Mouse (Mus musculus) gastrocnemius, postnatal 4 days (tissue): ENCODE results near the gene Rfx1. TPM values are rescaled to one million over a fixed set of nuclear protein-coding genes. Genes with fewer than 3 reads are reported as not detected.

ENCODE experiments used
- DNase-seq, 2 experiments: peaks; one replicate each; pipeline ENCODE4 v3.0.0; 2021 to 2022; ENCODE audit warnings: low spot score in 2 of 2, mixed read lengths in 2 of 2
- total RNA-seq, 2 experiments: library from RNA; stranded (reverse); gene quantifications; 2 replicates each; pipeline ENCODE4 v1.2.3; 2021

Gene Rfx1
- total RNA-seq, 2 experiments from 2014 or later, result 10.1 to 11.7 TPM

DNA sequence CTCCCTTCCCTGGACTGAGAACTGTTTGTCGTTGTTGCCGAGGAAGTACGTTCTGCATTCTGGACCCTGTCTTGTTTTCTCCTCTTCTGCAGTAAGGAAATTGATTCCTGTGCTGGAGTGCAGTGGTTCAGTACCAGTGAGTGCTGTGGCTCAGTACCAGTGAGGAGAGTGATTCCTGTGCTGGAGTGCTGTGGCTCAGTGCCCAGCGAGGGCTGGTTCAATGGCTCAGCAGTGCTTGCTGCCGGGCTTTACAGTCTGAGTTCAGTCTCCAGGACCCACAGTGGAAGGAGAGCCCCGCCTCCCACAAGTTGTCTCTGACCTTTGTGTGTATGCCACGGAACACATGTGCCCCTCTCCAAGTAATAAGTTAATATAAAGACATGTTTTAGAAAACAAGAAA is 20.5 kb downstream of the Rfx1 start:
- no peak for DNase-seq

DNA sequence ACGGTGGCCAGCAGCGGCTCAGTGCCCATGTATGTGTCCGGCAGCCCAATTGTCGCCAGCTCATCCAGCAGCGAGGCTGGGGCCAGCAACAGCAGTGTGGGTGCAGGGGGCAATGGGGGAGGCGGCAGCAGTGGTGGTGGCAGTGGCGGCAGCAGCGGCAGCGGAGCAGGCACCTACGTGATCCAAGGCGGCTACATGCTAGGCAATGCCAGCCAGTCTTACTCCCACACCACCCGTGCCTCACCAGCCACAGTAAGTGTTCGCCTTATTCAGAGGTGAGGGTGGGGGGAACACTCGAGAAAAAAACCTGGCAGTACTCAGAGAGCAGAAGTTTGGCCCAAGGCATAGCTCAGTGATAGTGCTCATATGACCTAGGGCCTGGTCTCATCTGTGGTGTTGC is 21.2 kb downstream of the Rfx1 start:
- DNase-seq, result no peak

DNA sequence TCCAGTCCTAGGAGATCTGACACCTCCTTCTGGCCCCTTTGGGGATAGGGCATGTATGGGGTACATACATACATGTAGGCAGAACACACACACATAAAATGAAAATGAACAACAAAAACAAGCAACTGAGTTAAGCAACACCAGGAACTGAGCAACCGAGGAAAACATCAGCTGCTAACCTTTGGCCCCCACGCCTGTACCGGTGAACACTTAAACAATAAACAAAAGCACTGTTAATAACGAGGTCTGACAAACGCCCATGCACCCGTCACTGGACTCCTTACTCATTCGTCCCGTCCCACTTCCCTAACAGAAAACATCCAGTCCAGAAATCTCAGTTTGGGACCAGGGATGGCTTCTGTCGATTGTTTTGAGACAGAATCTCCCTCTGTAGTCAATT is 22.6 kb downstream of the Rfx1 start:
- DNase-seq, result no peak

DNA sequence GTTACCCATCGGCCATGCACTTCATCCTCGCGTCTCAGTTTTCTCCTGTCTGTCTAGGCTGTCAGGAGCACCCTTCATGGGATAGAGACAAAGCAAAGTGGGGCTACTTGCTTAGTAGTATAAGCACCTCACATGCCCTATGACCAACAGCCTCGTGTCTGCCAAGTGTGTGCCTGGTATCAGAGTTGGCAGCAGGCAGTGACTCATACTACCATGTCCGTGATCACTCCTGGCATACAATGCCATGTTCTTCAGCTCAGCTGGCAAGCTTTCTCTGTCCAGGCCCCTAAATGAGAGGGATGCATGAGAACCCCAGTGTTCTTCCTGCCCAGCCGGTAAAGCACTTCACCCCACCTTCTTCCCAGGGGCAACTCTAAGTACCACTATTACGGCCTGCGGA is 24.0 kb downstream of the Rfx1 start:
- DNase-seq, result no peak

DNA sequence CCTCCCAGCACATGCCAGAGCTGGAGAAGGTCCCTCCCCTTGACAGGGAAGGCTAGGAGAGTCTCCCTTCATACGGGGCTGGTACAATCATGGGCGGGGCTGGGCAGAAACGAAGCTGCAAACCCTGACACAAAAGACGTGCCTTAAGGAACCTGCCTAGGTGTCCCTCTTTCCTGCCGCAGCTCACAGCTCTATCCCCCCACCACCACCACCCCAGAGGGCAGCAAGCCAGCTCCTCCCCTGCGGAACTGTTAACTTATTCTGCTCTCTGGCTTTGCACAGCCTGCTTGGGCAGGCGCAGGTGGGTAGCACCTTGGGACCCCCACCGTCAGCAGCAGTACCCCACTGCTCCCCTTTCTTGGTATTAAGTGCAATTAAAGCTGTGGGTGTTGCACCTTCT is 29.4 kb downstream of the Rfx1 start:
- no peak for DNase-seq

DNA sequence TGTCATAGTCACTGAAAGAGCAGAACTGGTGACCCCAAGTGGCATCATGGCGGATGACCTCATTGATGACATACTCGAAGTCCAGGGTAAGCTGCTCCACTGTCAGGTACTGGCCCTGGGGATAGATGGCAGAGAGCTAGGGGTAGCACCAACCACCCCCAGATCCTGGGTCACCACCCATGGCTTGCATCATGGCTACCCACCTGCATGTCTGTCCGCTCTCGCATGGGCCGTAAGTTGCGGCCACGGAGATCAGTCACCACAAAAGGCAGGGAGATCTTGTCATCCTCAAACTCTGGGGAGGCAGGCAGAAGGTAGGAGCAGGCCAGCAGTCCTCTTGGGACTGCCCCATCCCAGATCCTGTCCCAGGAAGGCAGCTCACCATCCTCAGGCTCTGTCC is 31.7 kb downstream of the Rfx1 start:
- no peak for DNase-seq

DNA sequence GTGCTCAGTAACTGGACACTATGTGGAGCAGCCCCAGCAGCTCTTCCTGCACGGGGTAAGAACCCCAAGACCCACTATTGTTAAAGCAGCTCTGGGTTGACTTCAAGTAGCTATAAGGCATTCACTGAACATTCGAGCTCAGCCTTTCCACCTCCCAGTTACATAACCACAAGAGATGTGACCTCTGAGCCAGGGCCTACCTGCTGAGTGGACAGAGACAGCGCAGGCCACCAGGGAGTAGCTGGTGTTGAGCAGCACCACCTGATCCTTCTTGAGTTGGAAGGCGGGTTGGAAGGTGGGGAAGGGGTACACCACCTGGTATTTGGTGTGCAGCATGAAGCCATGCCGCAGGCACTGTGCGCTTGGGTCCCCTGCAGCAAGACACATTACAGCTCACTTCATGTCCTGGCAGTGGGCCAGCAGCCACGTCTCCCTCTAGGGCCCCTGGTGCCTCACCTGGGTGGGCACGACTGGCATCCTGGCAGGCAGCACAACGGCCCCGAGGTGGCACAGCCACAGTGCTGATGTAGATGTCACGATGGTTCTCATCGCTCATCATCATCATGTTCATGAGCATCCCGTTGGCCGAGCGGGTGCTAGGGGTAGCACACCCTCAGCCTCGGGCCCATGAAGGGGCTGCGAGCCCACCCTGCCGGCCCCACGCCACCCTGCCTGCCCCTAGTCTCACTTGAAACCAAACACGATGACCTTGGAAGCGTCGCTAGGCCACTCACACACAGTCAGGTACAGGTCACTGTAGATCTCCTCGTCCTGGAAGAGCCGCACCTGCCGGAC is 35.0 kb downstream of the Rfx1 start:
- no peak for DNase-seq

DNA sequence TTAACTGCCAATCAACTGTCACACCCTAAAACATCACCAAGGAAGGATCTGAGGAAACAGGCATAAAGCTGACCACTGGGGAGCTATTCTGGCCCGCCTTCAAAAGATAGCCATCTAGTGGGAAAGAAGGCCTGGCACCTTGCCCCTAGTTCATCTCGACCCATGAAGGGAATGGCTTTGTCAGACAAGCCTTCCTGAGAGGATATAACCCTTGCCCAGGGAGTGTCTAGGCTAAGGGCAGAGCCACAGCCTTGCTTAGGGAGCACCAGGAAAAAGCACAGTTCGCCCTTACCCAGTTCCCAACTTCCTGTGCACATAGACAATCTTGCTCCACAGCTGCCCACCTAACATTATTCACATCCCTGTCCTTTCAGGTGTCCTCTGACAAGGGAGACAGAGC is 37.0 kb downstream of the Rfx1 start:
- DNase-seq, result no peak

DNA sequence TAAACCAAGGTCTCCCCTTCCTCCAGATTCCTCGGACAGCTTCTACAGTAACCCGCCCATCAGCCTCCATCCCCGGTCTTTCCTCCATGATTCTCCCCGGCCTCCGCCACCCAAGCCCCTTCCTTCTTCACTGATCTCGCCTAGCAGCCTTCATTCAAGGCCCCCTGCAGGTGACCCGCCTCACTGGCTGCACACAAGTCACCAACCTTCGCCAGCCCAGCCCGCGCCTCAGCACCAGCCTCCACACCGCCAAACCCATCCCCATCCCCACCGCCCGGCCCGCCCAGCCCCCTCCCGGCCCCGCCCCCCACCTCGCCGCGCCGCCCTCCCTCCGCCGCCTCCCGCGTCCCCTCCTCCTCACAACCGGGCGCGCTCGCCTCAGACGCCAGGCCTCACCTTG is 37.6 kb downstream of the Rfx1 start:
- peak; percentile 44 to 67 for DNase-seq

DNA sequence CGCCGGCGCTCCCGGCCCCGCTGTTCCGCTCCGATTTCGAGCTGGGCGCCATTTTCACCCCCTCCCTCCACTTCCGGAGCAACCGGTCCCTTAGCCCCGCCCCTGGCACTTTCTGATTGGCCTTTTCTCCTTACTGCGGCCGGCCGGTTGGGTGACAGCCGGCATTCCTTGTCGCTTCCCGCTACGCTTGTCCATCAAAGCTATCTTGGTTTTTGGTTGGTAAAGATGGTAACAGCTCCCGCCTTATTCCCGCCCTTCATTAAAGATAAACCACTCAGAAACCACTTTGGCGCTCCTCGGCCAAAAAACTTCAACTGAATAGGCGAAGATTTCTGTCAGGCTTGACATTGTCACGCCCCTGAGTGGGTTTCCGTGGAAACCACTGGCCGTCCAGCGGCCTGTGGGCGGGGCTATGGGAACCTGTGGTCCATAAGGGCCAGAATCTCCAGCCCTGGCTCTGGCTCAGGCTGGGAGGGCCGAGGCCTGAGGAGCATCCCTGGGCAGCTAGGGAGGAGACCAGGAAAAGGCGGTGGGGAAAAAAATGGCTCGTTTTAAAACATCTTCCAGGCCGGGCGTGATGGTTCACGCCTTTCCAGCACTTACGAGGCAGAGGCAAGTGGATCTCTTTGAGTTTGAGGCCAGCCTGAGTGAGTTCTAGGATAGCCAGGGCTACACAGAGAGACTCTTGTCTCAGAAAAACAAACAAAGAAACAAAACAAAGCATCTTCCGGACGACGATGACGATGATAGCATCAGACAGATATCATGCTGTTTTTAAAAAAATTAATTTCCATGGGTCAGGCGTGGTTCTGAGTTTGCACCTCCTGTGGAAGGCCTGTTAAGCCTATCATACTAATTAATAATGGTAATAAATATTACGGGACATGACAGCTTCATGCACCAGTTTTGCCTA is 38.3 kb downstream of the Rfx1 start, which contains the start of gene Dcaf15:
TSS of gene Dcaf15 (minus strand) at position 72 of the 913 bp plus-strand sequence.
- peak; percentile 93 to 99 for DNase-seq

DNA sequence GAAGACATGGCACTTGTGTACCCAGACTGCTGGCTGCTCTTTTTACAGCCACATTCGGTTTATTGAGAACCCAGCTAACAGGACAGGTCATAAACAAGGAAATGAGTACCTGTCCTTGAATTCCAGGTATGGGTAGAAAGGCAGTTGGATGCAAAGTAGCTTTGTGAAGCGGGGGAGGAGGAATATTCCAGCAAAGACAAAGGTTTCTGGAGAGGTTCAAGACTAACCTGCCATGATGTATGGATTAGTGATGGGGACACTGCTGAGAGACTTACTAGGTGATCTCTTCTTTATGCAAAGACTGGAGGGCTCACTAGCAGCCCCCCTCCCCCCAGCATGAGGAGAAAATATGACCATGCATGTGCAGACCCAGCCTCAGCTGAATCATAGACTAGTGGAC is 39.0 kb downstream of the Rfx1 start:
- DNase-seq, result no peak

DNA sequence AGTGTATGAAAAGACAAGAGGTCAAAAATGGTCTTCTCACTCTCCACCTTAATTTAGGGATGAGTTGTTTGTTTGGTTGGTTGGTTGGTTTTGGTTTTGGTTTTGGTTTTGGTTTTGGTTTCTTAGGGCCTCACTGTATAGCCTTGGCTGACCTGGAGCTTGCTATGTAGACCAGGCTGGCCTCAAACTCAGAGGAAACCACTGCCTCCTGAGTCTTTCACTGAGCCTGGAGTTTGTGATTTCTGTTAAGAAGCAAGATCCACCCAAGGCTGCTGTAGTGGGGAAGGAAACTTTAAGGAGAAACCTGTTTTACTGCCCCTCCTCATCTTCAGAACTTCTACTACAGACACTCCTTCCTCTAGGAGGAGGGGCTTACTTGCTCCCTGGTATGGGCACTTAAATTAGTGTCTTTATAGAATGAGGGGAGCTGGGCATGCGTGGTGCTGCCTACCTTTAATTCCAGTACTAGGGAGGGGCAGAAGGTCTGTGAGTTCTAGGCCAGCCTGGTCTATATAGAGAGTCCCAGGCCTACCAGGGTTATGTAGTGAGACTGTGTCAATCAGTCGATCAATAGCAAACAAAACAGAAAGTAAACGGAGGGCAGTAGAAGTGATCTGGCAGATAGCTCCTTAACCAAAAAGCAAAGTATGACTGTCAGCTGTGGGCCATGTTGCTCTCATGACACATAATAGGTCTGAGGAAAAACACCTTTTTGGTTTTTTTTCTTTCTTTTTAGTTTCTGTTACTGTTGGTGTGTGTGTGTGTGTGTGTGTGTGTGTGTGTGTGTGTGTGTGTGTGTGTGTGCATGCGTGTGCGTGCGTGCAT is 39.8 kb downstream of the Rfx1 start:
- DNase-seq, result no peak

DNA sequence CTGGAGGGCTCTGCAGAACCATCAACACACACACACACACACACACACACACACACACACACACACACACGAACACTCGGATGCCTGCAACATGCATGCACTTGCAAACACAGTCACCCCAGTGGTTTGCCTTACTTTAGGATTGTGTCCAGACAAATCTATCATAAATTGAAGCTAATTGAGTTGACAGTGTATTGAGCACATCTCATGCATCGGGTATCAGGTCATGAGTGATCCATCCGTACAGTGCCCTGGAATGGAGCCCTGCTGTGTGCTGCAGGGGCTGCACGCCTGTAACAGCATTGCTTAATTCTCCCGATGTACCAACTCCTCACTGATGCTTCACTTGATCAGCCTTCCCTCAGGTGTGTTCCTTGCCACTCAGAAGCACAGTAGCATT is 49.0 kb downstream of the Rfx1 start:
- DNase-seq, result no peak

DNA sequence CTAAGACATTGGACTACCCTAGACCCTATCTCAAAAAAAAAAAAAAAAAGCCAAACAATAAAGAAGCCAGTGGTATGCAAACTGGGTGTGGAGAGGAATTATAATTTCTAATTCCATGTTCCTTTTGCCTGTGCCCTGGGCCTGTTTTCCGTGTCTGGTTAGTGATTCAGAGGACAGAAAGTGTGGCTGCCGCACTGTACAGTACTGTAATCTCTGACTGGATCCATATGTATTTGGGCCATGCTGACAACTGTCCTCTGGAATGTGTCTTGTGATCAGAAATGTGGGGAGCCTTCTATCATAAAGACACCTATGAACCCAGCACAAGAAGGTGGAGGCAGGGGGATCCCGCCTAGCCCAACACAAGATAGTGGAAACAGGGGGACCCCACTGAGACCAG is 55.5 kb downstream of the Rfx1 start:
- no peak for DNase-seq

DNA sequence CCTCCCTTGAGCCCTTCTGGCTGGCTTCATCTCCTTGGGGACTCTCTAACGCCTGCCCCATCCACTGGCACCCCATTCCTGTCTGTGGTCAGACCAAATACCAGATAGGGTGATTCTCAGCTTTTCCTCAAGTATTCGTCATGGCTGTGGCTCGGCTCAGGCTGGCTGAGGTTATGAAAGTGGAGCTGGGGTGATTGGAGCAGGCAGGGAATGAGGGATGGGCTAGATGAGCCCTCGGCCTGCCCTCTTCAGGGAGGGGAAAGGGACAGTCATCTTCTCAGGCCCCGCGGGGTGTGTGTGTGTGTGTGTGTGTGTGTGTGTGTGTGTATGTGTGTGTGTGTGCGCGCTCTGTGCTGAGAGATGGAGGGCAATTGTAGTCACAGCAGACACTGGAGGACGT is 59.0 kb downstream of the Rfx1 start, which contains the start of gene Podnl1:
TSS of gene Podnl1 (plus strand) at position 334 of the 400 bp plus-strand sequence.
- no peak for DNase-seq

DNA sequence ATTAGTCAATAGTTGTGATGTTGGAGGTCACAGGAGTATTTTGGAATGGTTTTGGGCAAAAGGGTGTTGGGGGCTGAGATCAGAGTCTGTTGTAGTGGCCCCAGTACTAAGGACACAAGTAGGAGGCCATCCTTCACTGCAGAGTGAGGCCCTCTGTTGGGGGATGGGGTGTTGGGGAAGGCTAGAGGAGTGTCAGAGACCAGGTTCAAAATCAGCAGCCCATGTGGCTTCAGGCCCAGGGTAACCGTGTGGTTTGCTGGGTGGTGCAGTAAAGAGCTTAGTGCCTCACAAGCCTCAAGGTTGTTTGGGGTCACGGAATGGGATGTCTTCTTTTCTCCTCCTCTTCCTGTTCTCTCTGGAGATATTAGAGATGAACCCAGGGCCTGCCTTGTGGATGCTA is 60.1 kb downstream of the Rfx1 start:
- DNase-seq, result no peak

DNA sequence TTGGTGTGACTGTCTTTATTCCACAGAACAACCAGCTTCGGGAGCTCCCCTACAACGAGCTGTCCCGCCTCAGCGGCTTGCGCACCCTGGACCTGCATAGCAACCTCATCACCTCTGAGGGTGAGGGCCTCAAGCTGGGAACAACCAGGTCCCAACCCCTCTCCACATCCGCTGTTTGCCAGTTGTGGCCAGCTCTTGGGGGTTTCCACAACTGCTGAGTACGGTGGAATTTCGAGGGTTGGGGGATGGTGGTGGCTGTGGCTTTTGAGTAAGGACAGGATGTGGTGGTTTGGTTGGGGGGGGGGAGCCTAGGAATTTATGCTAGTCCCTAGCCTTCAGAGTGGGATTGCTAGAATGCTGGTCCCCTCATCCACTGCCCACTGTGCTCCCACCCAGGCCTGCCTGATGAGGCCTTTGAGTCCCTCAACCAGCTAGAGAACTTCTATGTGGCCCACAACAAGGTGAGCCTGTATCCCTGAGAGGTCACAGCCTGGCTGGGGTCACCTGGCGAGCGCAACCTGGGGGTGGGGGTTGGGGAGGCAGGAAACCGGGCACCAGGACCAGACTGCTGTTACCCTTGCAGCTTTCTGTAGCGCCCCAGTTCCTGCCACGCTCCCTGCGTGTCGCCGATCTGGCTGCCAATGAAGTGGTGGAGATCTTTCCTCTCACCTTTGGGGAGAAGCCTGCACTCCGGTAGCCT is 60.7 kb downstream of the Rfx1 start:
- DNase-seq, result no peak

DNA sequence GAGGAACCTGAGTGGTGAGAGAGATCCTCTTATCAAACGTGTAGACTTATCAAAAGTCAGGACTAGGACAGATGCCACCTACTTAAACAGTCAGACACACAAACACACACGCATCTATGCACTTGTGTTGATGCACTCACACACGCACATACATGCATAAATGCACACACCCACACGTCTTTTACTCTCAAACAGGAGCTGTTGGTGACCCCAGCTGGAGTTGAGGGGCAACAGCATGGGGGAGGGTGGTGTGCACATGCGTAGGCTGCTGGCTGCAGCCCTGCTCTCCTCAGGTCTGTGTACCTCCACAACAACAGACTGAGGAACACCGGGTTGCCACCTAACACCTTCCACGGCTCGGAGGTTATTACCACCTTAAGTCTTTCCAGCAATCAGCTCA is 61.6 kb downstream of the Rfx1 start:
- no peak for DNase-seq

DNA sequence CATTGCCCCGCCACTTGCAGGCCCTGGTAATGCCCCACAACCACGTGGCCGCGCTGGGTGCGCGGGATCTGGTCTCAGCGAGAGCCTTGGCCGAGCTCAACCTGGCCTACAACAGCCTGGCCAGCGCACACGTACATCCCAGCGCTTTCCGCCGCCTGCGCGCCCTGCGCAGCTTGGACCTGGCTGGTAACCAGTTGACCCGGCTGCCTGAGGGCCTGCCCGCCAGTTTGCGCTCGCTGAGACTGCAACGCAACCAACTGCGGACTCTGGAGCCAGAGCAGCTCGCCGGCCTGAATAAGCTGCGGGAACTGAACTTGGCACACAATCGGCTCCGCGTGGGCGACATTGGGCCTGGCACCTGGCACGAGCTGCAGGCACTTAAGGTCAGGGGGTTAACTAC is 64.2 kb downstream of the Rfx1 start:
- no peak for DNase-seq

DNA sequence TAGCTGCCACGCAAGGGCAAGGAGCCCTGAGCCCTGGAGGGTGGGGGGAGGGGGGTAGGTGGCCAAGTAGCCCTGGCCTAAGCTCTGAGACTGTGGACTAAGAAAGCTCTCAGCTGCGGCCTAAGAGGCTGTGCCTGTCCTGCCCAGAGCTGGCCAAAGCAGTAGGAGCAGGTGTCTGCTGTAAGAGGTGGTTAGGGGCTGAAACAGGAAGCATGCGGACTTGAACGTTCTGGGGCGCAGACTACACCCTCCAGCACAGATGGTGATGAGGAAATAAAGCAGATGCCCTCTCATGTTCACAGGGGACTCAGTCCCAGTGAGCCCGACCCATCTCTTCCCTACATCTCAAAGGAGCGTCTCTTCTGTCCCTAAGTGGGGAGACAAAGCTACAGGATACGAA is 65.6 kb downstream of the Rfx1 start:
- DNase-seq, result no peak

DNA sequence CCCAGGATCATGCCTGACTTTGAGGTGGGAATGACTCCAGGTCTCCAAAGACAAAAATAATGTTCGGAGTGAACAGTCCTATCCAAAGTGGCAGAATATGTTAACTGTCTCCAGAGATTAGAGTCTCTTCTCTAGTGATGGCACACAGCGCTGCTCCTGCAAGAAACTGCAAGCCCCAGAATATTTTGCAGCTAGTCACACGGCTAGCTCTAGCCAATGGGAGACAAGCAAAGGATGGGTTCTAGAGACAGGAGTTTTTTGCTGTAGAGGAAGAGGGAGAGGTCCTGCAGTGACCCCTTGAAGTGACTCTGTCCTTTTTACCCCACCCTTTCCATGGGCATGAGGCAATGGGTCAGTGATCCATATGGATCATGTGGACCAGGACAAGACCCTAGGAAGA is 71.2 kb downstream of the Rfx1 start:
- DNase-seq, result no peak
